Mouse (Mus musculus) neural tube, embryonic 12.5 days (tissue): ENCODE data around the gene 1700025C18Rik. TPM values are rescaled to one million over a fixed set of nuclear protein-coding genes. Genes with fewer than 3 reads are reported as not detected.

Experiments
- ATAC-seq: fragments of 200-750 bp; cut with Nextera tagmentation; 2 replicates; pipeline ENCODE4 v1.8.0; 2017; ENCODE audit warnings: low read depth, mild to moderate bottlenecking, moderate TSS enrichment, moderate library complexity; ENCODE audit not compliant: low FRiP score
- H3K27ac ChIP-seq: fragments of 300-500 bp; sonication (generic); 2 replicates; pipeline ENCODE4 v1.5.1; 2016
- H3K27me3 ChIP-seq: fragments of 300-500 bp; sonication (generic); replicated peaks from 2 replicates; pipeline ENCODE4 v1.6.1; 2016; ENCODE audit warnings: mild to moderate bottlenecking
- H3K36me3 ChIP-seq: fragments of 300-500 bp; sonication (generic); 2 replicates; pipeline ENCODE4 v1.6.1; 2016; ENCODE audit warnings: mild to moderate bottlenecking
- H3K4me1 ChIP-seq: fragments of 300-500 bp; sonication (generic); 2 replicates; pipeline ENCODE4 v1.6.1; 2016
- H3K4me2 ChIP-seq: fragments of 300-500 bp; sonication (generic); replicated peaks from 2 replicates; pipeline ENCODE4 v1.6.1; 2016; ENCODE audit warnings: mild to moderate bottlenecking
- H3K4me3 ChIP-seq: fragments of 300-500 bp; sonication (generic); 2 replicates; pipeline ENCODE4 v1.5.1; 2016
- H3K9ac ChIP-seq: fragments of 300-500 bp; sonication (generic); 2 replicates; pipeline ENCODE4 v1.6.1; 2016; ENCODE audit warnings: mild to moderate bottlenecking
- H3K9me3 ChIP-seq: fragments of 300-500 bp; sonication (generic); 2 replicates; pipeline ENCODE4 v1.6.1; 2016; ENCODE audit warnings: mild to moderate bottlenecking
- WGBS: fragments of 180-500 bp; shearing (Covaris S2); methylation state at CpG from one replicate; pipeline ENCODE4 v1.1.7; 2016; 5-methylcytosine and 5-hydroxymethylcytosine counted together
- polyA plus RNA-seq: library from polyadenylated mRNA; unstranded; fragments of >200 nt; fragmentation: Nextera tagmentation; extraction: Ambion mirVana; gene quantifications from 2 replicates; pipeline ENCODE4 v1.2.1, GENCODE M21; 2016

Gene 1700025C18Rik
- polyA plus RNA-seq = not detected in 2 replicates

DNA sequence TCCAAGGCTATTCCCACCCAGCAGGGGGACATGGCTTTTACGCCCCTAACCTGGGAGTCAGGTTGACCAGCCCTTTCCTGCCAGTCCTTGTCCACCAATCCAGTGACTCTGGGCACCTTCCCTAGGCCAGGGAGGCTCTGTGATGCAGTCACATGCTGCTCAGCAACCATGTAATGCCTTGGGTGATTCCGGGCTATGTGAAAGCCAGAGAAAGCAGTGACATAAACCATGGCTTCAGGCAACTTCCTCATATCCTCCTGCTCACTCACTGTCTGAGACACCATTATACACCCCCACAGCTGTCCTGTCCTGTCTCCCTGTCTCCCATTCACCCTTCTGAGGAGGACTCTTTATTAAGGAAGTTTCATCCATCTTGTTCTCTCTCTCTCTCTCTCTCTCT lies at the start of gene 1700025C18Rik:
1700025C18Rik (minus strand) TSS at position 101 of the 400 bp plus-strand sequence.
- Histone ChIP-seq H3K36me3 (no peaks in the 10 kb centered on the region), H3K27ac (no peak within 1 kb of the TSS), H3K27me3 (0 out of 2 replicates have a peak, but pooled peaks cover under 1% of the 10 kb centered on the region), H3K9me3 (no peaks in the 10 kb centered on the region), H3K4me2 (no peak within 1 kb of the TSS), H3K4me1 (peaks cover 5% of the 10 kb centered on the region; the same call in 1 of the 2 replicates), H3K9ac (no peak within 1 kb of the TSS), H3K4me3 (no peak within 1 kb of the TSS)
- ATAC-seq = no peak
- WGBS = 85% methylated on average over 2 of the region's 2 CpGs

- H3K9me3 ChIP-seq = no peaks in the 10 kb centered on the region
- H3K36me3 ChIP-seq = no peaks in the 10 kb centered on the region
- ATAC-seq = peak; percentile 70
- 0 out of 2 replicates have a peak overlapping the region, but pooled peaks have one; percentile 43 for H3K27ac ChIP-seq
- H3K4me3 ChIP-seq = no peak overlapping the region
- peaks cover 12% of the 10 kb centered on the region for H3K27me3 ChIP-seq
- no peak overlapping the region for H3K9ac ChIP-seq
- 4% methylated on average over 16 of the region's 16 CpGs for WGBS
- H3K4me1 ChIP-seq = peaks cover 66% of the 10 kb centered on the region
- peak overlapping the region; percentile 21; the same call in 1 of the 2 replicates for H3K4me2 ChIP-seq
Observed at GRCm38 (mm10) chr2:165136049-165136448, 45.5 kb upstream of the 1700025C18Rik start.

- ATAC-seq = no peak
- Histone ChIP-seq H3K9ac (0 out of 2 replicates have a peak overlapping the region, but pooled peaks have one; percentile 5), H3K27me3 (no peaks in the 10 kb centered on the region), H3K27ac (0 out of 2 replicates have a peak overlapping the region, but pooled peaks have one; percentile 15), H3K4me3 (no peak overlapping the region), H3K9me3 (no peaks in the 10 kb centered on the region), H3K36me3 (no peaks in the 10 kb centered on the region), H3K4me2 (peak overlapping the region; percentile 33), H3K4me1 (peaks cover 69% of the 10 kb centered on the region)
- WGBS = under 1% methylated on average over 15 of the region's 15 CpGs
Observed at GRCm38 (mm10) chr2:165133566-165133965, 43.0 kb upstream of the 1700025C18Rik start.

DNA sequence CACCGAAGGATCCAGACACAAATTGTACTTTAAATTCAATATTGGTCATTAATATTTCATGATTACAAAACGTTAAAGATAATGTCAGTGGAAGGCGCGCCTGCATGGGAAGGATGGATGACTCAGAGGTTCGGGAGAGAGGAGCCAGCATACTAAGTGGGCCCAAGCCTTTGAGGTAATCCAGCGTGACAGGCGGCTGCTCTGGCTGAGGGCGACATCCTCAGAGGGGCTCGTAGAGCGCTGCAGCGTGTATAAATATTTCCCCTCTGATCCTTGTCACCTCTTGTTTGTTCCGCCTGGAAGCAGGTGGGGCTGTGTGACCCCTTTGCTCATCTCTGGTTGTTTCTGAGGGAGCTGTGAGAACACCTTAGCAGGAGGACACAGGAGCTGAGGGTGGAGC lies 40.9 kb upstream of the 1700025C18Rik start:
- no peak for ATAC-seq
- WGBS = 14% methylated on average over 12 of the region's 12 CpGs
- H3K4me3 ChIP-seq = no peak overlapping the region
- no peaks in the 10 kb centered on the region for H3K9me3 ChIP-seq
- H3K4me1 ChIP-seq = peaks cover 70% of the 10 kb centered on the region
- no peak overlapping the region for H3K27ac ChIP-seq
- H3K9ac ChIP-seq = no peak overlapping the region
- H3K36me3 ChIP-seq = no peaks in the 10 kb centered on the region
- H3K27me3 ChIP-seq = no peaks in the 10 kb centered on the region
- peak overlapping the region; percentile 18; the same call in 1 of the 2 replicates for H3K4me2 ChIP-seq

DNA sequence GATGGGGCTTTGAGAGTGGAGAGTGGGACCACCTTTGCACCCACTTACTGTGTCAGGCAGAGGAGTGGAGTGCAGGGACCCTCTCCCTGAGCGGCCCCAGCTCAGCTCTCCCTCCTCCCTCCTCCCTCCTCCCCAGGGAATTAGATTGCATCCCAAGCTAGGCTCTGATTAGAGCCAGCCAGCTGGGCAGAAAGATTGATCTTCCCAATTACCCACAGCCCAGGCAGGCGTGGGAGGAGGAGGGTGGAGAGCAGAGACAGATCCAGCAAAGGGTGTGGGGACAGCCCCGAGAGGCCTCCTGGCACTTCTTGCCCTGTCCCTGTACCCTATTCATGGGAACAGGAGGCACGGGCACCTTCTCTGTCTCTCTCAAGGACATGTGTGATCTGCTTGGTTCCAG lies 38.6 kb upstream of the 1700025C18Rik start:
- Histone ChIP-seq H3K9ac (no peak overlapping the region), H3K4me1 (peaks cover 56% of the 10 kb centered on the region), H3K9me3 (0 out of 2 replicates have a peak, but pooled peaks cover under 1% of the 10 kb centered on the region), H3K27ac (no peak overlapping the region), H3K27me3 (peaks cover 15% of the 10 kb centered on the region), H3K4me2 (0 out of 2 replicates have a peak overlapping the region, but pooled peaks have one; percentile 12), H3K4me3 (no peak overlapping the region), H3K36me3 (no peaks in the 10 kb centered on the region)
- WGBS = 33% methylated on average over 4 of the region's 4 CpGs
- ATAC-seq = no peak

DNA sequence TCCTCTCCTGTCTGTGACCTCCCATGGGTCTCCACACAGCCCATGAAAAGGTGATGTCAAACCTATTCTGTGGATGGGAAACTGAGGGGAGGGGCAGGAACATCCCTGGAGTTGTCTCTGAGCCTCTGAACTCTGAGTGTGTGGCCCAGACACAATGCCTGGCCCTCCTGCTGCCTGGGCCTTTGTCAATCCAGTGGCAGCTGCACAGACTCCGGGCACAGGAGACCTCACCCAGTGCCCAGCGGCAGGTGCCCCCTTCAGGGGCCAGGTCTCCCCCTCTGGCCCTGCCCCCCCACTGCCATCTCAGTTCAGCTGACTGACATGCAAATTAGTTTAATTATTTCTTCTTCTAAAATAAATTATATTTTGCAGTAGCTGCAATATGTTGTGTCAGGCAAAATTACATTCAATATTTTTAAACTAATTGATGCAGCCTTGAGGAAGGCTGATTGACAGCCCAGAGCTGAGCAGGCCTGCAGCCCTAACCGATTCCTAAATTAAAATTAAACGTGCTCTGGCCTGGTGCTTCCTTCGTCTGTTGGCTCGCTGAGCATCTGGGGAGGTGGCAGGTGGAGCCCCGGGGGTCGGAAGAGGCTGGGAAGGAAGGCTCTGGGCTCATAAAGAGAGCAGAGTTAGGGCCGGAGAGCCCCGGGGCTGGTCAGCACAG lies 36.5 kb upstream of the 1700025C18Rik start:
- H3K9me3 ChIP-seq = 0 out of 2 replicates have a peak, but pooled peaks cover 3% of the 10 kb centered on the region
- peaks cover 45% of the 10 kb centered on the region for H3K4me1 ChIP-seq
- H3K4me2 ChIP-seq = no peak overlapping the region
- H3K9ac ChIP-seq = no peak overlapping the region
- no peak overlapping the region for H3K27ac ChIP-seq
- no peak overlapping the region for H3K4me3 ChIP-seq
- peaks cover 20% of the 10 kb centered on the region for H3K27me3 ChIP-seq
- WGBS = 21% methylated on average over 10 of the region's 10 CpGs
- H3K36me3 ChIP-seq = no peaks in the 10 kb centered on the region
- peak; percentile 12; the same call in 1 of the 2 replicates for ATAC-seq

DNA sequence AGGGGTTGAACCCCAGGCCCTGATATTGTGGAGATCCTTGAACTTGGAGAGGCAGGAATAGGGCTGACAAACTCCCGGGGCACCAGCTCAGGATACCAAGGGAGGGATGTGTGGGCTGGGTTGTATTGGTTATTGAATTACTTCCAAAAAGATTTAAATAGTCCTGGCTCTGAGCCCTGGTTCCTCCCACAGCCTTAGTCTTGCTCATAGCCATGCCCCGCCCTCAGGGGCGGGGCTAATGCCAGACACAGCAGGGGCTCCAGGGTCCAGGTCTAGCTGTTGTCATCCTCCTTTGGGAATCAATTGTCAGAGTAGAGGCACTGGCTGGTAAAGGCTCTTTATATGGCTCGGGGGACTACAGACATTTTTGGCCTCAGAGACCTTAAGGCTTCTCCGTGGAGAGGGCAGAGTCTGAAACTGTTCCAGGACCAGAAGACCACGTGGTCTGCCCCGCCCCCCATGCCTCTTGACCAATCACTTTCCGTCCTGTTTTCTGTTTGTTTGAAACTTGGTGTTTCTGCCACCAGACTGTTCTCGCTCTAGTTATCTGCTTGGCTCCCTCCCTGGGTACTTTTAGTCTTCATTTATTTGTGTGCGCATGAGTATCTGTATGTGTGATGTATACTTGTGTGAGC lies 30.8 kb upstream of the 1700025C18Rik start:
- H3K9me3 ChIP-seq = 0 out of 2 replicates have a peak, but pooled peaks cover 3% of the 10 kb centered on the region
- no peak overlapping the region for H3K4me3 ChIP-seq
- H3K27ac ChIP-seq = no peak overlapping the region
- no peak for ATAC-seq
- no peak overlapping the region for H3K4me2 ChIP-seq
- no peak overlapping the region for H3K9ac ChIP-seq
- peaks cover 26% of the 10 kb centered on the region for H3K27me3 ChIP-seq
- H3K36me3 ChIP-seq = no peaks in the 10 kb centered on the region
- 40% methylated on average over 10 of the region's 10 CpGs for WGBS
- H3K4me1 ChIP-seq = peaks cover 22% of the 10 kb centered on the region

DNA sequence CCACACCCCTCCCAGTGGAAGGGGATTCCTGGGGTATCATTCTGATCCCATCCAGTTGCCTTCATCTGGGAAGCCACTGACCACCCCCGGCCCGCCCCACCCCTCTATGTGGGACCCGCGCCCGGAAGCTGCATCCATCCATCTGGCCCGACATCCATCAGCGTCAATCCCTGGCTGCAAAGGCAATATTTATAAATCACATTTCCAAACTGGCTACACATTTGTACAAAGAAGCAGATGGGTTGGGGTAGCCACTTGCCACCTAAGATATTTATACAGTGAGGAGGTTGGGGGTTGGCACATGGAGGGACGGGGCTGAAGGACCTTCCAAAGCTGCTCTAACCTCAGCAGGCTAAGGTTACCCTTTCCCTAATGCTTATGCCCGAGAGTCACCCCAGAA lies 30.2 kb upstream of the 1700025C18Rik start:
- ATAC-seq = no peak
- Histone ChIP-seq H3K27ac (no peak overlapping the region), H3K4me2 (no peak overlapping the region), H3K9ac (no peak overlapping the region), H3K36me3 (no peaks in the 10 kb centered on the region), H3K4me3 (no peak overlapping the region), H3K27me3 (peaks cover 29% of the 10 kb centered on the region), H3K9me3 (0 out of 2 replicates have a peak, but pooled peaks cover 3% of the 10 kb centered on the region), H3K4me1 (peaks cover 24% of the 10 kb centered on the region)
- 69% methylated on average over 9 of the region's 9 CpGs for WGBS

DNA sequence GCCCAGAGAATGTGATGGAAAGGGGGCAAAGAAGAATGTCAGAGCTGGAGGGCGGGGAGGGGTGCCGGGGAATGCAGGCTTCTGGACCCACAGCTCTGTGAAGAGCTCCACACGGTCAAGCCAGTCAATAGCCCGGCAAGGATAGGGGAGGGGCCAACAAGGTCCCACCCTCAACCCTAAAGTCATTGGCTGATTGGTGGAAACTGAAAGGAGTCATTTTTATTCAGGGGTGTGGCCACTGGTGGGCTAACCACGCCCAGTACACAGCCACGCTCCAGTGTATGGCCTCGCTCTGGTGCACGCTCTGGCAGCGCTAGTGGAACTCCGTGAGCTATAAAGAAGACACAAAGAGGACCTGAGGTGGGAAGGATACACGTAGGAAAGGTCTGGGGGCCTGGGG lies 23.2 kb upstream of the 1700025C18Rik start:
- H3K4me2 ChIP-seq = no peak overlapping the region
- peak; percentile 52; the same call in 1 of the 2 replicates for ATAC-seq
- H3K36me3 ChIP-seq = no peaks in the 10 kb centered on the region
- H3K9me3 ChIP-seq = no peaks in the 10 kb centered on the region
- H3K4me3 ChIP-seq = no peak overlapping the region
- H3K9ac ChIP-seq = no peak overlapping the region
- H3K4me1 ChIP-seq = peaks cover 14% of the 10 kb centered on the region; the same call in 1 of the 2 replicates
- H3K27me3 ChIP-seq = peaks cover 75% of the 10 kb centered on the region
- no peak overlapping the region for H3K27ac ChIP-seq
- 10% methylated on average over 11 of the region's 11 CpGs for WGBS

DNA sequence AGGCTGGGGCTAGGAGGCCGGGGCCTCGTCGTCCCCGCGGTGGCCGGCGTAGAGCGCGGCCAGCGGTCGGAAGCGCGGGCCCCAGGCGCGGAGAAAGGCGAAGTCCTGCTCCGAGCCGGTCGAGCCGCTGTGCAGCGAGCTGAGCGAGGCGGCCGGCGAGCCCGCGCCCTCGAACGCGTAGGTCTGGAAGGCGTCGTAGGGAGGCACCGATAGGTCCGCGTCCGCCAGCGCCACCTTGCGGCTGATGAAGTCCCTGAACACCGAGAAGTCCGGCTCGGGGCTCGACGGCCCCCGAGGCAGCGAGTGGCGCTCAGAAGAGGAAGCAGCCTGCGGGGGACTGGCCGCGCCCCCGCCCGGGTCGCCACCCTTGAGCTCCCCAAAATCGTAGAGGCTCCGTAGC lies 21.6 kb upstream of the 1700025C18Rik start:
- H3K27me3 ChIP-seq = peaks cover 82% of the 10 kb centered on the region
- H3K36me3 ChIP-seq = no peaks in the 10 kb centered on the region
- H3K27ac ChIP-seq = no peak overlapping the region
- ATAC-seq = peak; percentile 54
- peaks cover 14% of the 10 kb centered on the region; the same call in 1 of the 2 replicates for H3K4me1 ChIP-seq
- H3K9ac ChIP-seq = no peak overlapping the region
- H3K4me2 ChIP-seq = peak overlapping the region; percentile 14
- no peaks in the 10 kb centered on the region for H3K9me3 ChIP-seq
- H3K4me3 ChIP-seq = no peak overlapping the region
- 1% methylated on average over 54 of the region's 54 CpGs for WGBS

- Histone ChIP-seq H3K27me3 (peaks cover 72% of the 10 kb centered on the region), H3K4me2 (no peak overlapping the region), H3K9me3 (no peaks in the 10 kb centered on the region), H3K4me3 (no peak overlapping the region), H3K9ac (no peak overlapping the region), H3K36me3 (no peaks in the 10 kb centered on the region), H3K27ac (no peak overlapping the region), H3K4me1 (0 out of 2 replicates have a peak, but pooled peaks cover 8% of the 10 kb centered on the region)
- WGBS = 23% methylated on average over 18 of the region's 18 CpGs
- ATAC-seq = peak; percentile 23; the same call in 1 of the 2 replicates
Observed at GRCm38 (mm10) chr2:165106585-165106984, 16.0 kb upstream of the 1700025C18Rik start.

DNA sequence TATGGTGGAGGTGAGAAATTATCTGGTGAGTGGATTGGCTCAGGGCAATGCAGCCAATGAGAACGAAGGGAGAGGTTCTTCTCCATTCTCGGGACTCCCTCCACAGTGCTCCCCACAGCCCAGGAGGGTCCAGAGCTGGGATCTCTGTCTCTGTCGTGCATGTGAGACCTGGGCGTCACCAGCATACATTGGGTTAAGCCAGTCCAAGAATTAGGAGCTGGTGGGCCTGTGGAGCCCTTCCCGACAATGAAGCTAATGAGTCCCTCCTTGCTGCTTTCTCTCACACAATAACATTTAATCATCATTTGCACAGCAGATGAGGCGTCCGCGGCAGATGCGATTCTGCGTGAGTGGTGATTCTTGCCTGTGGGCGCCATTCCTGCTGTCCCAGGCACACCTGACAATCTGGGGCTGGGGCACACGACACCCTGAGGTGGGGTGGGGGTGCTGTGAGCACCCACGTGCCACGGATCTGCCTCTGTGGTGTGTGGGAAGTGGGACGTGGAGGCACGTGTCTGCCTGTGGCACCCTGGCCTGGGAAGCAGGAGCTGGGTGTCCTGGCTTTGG lies 15.0 kb upstream of the 1700025C18Rik start:
- H3K27me3 ChIP-seq = peaks cover 69% of the 10 kb centered on the region

More for the DNA sequence above, 15.0 kb upstream of the 1700025C18Rik start:
- no peaks in the 10 kb centered on the region for H3K36me3 ChIP-seq
- H3K4me3 ChIP-seq = no peak overlapping the region
- H3K9ac ChIP-seq = no peak overlapping the region
- no peaks in the 10 kb centered on the region for H3K9me3 ChIP-seq
- H3K4me2 ChIP-seq = no peak overlapping the region
- H3K27ac ChIP-seq = no peak overlapping the region
- no peak for ATAC-seq
- 53% methylated on average over 16 of the region's 16 CpGs for WGBS
- 0 out of 2 replicates have a peak, but pooled peaks cover 8% of the 10 kb centered on the region for H3K4me1 ChIP-seq
